Mouse (Mus musculus) erythroblast, embryonic 14.5 days (primary cell): ENCODE results near the gene Dcxr.

Experiments used
- GATA1 ChIP-seq: IDR thresholded peaks from 2 replicates; pipeline ENCODE4 v1.6.1; 2012; ENCODE audit warnings: low read length, inconsistent platforms, mixed read lengths
- TAL1 ChIP-seq: IDR thresholded peaks from 3 replicates; pipeline ENCODE4 v1.6.1; 2012; ENCODE audit warnings: low read length, inconsistent platforms, mixed read lengths

DNA sequence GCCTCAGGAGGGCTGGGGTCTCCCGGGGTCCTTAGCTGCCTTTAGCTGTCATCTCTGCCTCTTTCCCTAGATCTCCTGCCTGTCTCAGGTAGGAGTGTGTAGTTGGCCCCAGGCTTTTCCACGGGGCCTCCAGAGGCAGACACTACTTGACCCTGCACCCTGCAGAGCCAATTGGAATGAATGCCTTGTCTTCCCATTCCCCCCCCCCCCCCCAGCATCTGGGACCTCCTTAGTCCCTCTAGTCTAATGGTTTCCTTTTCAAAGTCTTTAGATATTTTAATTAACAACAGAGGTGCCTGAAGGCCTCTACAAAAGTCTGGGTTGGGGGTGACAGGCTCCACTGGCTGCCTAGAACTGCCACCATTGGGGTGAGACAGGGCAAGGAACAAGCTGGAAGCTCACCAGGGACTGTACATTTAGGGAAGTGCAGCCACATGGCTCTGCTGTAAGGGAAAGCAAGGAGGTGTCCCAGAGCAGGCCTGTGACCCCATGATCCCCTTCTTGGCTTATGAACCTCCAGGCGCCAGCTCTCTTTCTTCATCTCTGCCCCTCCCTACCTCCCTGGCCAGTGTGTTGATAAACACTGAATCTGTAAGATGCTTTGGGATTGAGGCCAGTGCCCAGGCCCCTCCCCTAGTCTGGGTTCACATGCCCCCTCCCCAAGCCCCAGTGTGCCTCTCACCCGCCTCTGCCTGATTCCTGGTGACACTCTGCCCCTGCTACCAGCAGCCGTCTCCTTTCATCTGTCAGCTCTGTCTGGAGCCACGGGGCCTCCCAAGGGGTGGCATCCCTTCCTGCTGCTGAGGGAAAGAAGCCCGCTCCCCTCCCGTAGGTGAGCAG, 22.4 kb downstream of the Dcxr start:
- TF ChIP-seq GATA1 (no peak), TAL1 (no peak)
